Mouse (Mus musculus): ENCODE results near the gene Pkp1. TPM values are rescaled to one million over a fixed set of nuclear protein-coding genes. Genes with fewer than 3 reads are reported as not detected.

The Pkp1 gene
- polyA plus RNA-seq, 2 experiments: 31.2 to 41.5 TPM

DNA sequence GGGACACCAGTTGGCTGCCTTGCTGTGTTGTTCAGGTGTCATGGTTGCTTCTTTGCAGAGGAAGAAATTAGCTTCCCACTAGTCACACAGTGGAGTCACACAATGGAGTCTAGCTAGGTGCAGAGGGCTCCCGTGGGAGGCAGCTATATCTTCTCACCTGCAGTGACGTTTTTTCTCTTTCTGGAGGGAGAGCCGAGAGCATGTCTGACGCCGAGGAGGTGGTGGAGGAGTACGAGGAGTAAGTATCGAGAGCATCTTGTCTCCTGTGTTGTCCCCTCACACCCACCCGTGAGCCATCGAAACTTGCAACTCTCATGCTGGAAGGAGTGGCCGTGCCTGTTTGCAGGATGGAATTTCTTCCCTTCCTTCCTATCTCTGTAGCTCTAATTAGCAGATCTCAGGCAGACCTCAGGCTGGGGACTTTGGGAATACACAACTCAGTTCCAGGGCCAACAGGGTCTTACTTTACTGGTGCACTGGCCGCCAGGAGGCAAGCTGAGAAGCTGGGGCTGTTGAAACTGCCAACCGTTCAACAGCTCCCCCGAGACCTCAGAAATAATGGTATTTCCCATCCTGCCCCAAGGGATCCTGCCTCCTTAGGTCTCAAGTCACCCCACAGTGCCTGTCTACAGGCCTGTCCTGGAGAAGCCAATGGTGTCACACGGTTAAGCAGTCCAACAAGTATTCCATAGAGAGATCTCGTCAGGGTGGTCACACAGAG is 78.2 kb downstream of the Pkp1 start:
- Histone ChIP-seq H3K4me1 (ENCODE audit: control insufficient read depth, insufficient read depth, low read length) (peaks cover 5% of the 10 kb centered on the region; the same call in 1 of the 2 replicates), H3K9ac (ENCODE audit: low read depth, low read length, severe bottlenecking) (no peak overlapping the region), H3K4me3 (replicated peaks; ENCODE audit: low read length) (no peak overlapping the region), H3K36me3 (ENCODE audit: control insufficient read depth, insufficient read depth, low read length) (no peaks in the 10 kb centered on the region), H3K27ac (replicated peaks; ENCODE audit: low read depth, low read length) (no peak overlapping the region), H3K9me3 (ENCODE audit: control insufficient read depth, low read length) (no peaks in the 10 kb centered on the region), H3K4me2 (replicated peaks; ENCODE audit: low read depth, low read length, severe bottlenecking) (no peak overlapping the region), H3K27me3 (ENCODE audit: control insufficient read depth, insufficient read depth, low read length) (no peaks in the 10 kb centered on the region)
- DNase-seq (ENCODE audit: low spot score) (no peak), ATAC-seq (ENCODE audit: low FRiP score, low read depth) (no peak)
- WGBS: 67% methylated on average over 15 of the region's 15 CpGs
- TF ChIP-seq POLR2A (IDR thresholded peaks at IDR 0.05; ENCODE audit: borderline replicate concordance, extremely low read depth, insufficient read depth, insufficient read length): no peak

DNA sequence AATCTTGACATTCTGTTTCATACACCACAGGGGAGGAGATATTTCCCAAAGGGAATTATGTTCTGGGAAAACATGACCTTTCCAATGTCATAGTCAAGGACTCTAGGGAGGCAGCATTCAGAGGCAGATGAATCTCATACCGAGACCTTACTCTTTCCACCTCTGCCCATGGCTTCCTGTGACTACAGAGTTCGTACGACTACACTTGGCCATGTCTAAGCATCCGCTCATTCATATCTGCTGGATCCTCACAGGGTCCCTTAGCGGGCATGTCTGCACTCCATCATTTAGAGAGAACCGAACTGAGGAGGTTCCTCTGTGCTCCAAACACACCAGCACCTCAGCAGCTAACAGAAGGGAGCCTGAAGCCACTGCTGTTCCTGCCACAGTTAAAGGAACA is 79.9 kb downstream of the Pkp1 start:
- Histone ChIP-seq H3K4me2 (replicated peaks; ENCODE audit: low read depth, low read length, severe bottlenecking) (no peak overlapping the region), H3K4me3 (replicated peaks; ENCODE audit: low read length) (no peak overlapping the region), H3K27ac (replicated peaks; ENCODE audit: low read depth, low read length) (no peak overlapping the region), H3K9me3 (ENCODE audit: control insufficient read depth, low read length) (no peaks in the 10 kb centered on the region), H3K27me3 (ENCODE audit: control insufficient read depth, insufficient read depth, low read length) (no peaks in the 10 kb centered on the region), H3K36me3 (ENCODE audit: control insufficient read depth, insufficient read depth, low read length) (no peaks in the 10 kb centered on the region), H3K4me1 (ENCODE audit: control insufficient read depth, insufficient read depth, low read length) (peaks cover 10% of the 10 kb centered on the region; the same call in 1 of the 2 replicates), H3K9ac (ENCODE audit: low read depth, low read length, severe bottlenecking) (no peak overlapping the region)
- DNase-seq (ENCODE audit: low spot score) (no peak), ATAC-seq (ENCODE audit: low FRiP score, low read depth) (no peak)
- TF ChIP-seq POLR2A (IDR thresholded peaks at IDR 0.05; ENCODE audit: borderline replicate concordance, extremely low read depth, insufficient read depth, insufficient read length): no peak
- 85% methylated on average over 6 of the region's 6 CpGs for WGBS

DNA sequence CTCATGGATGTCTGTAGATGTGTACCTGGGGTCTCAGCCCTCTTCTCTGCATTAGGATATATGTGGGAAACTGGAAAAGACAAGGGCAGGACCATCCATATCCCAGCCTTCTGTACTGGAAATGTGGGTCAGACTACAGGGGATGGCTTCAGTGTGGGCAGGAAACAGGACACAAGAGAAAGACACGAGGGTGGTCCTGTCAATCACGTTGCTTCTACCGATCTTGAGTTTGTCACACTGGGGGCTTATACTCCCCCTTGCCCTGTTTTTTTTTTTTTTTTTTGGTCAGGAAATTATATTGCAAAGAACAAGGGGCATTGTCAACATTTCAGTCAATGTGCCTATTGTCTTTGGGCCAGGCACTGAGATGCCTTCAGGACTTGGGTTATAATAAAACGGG is 80.4 kb downstream of the Pkp1 start:
- no peak overlapping the region for H3K27ac ChIP-seq (replicated peaks; ENCODE audit: low read depth, low read length)
- no peak for DNase-seq (ENCODE audit: low spot score)
- H3K4me3 ChIP-seq (replicated peaks; ENCODE audit: low read length): no peak overlapping the region
- TF ChIP-seq POLR2A (IDR thresholded peaks at IDR 0.05; ENCODE audit: borderline replicate concordance, extremely low read depth, insufficient read depth, insufficient read length): no peak
- ATAC-seq (ENCODE audit: low FRiP score, low read depth): no peak
- H3K27me3 ChIP-seq (ENCODE audit: control insufficient read depth, insufficient read depth, low read length): no peaks in the 10 kb centered on the region
- no peak overlapping the region for H3K4me2 ChIP-seq (replicated peaks; ENCODE audit: low read depth, low read length, severe bottlenecking)
- WGBS: 76% methylated on average over 4 of the region's 4 CpGs
- no peak overlapping the region for H3K9ac ChIP-seq (ENCODE audit: low read depth, low read length, severe bottlenecking)
- H3K4me1 ChIP-seq (ENCODE audit: control insufficient read depth, insufficient read depth, low read length): peaks cover 10% of the 10 kb centered on the region; the same call in 1 of the 2 replicates
- no peaks in the 10 kb centered on the region for H3K9me3 ChIP-seq (ENCODE audit: control insufficient read depth, low read length)
- no peaks in the 10 kb centered on the region for H3K36me3 ChIP-seq (ENCODE audit: control insufficient read depth, insufficient read depth, low read length)

DNA sequence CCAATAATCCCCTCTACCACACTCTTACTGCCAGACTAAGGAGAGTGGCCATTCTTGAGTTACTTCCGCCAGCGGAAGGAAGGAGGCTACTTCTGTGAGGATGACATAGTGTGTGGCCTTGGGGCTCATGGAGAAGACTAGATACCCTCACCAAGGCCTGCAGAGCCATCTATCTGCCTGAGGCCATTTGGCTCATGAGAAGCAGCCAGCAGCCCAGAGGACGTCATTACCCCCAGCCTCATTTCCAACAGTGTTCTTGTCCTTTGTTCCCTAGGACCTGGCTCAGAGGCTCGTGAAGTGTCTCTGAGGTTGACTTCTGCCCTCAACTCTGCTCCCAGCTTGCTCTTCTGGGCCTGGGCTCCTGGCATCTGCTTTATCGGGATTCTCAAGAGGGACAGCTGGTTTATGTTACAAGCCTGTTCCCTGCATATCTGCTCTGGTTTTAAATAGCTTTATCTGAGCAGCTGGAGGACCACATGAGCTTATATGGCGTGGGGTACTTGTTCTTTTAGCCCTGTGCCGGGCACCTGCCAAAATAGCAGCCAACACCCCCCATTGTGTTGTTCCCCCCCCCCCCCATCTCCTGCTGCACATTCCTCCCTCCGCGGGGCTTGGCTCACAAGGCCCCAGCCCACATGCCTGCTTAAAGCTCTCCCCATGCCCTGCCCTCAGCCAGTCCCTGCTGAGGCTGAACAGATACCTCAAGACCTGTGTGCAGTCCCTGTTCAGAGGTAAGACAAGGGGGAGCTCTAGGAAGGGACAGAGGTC is 83.1 kb downstream of the Pkp1 start, which contains the start of gene Tnnt2:
Gene Tnnt2, plus strand, starts transcription at position 639 of the 768 bp plus-strand sequence.
- Histone ChIP-seq H3K27me3 (ENCODE audit: control insufficient read depth, insufficient read depth, low read length) (no peaks in the 10 kb centered on the region), H3K36me3 (ENCODE audit: control insufficient read depth, insufficient read depth, low read length) (no peaks in the 10 kb centered on the region), H3K9me3 (ENCODE audit: control insufficient read depth, low read length) (no peaks in the 10 kb centered on the region), H3K4me1 (ENCODE audit: control insufficient read depth, insufficient read depth, low read length) (peaks cover 7% of the 10 kb centered on the region; the same call in 1 of the 2 replicates), H3K9ac (ENCODE audit: low read depth, low read length, severe bottlenecking) (no peak within 1 kb of the TSS), H3K4me2 (replicated peaks; ENCODE audit: low read depth, low read length, severe bottlenecking) (no peak within 1 kb of the TSS), H3K27ac (replicated peaks; ENCODE audit: low read depth, low read length) (no peak within 1 kb of the TSS), H3K4me3 (replicated peaks; ENCODE audit: low read length) (no peak within 1 kb of the TSS)
- DNase-seq (ENCODE audit: low spot score): peak; percentile 52
- peak; percentile 68 for ATAC-seq (ENCODE audit: low FRiP score, low read depth)
- no peak for TF ChIP-seq POLR2A (IDR thresholded peaks at IDR 0.05; ENCODE audit: borderline replicate concordance, extremely low read depth, insufficient read depth, insufficient read length)
- 46% methylated on average over 9 of the region's 9 CpGs for WGBS

DNA sequence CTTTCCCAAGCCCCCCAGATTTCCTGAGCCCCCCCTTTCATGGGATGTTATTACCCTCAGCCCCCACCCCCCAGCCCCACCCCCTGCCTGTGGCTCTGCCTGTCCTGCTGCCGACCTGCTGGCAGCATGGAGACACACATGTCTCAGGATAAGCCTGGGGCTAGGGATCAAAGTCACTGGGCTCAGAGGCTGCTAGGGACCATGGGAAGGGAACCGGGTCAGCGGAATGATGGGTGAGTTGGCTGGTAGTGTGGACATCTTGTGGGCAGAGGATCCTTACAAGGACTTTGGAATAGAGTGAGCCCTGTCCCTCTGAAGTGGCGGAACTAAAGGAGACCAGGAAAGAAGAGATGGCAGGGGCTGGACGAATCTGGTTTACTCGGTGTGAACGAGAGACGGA is 84.0 kb downstream of the Pkp1 start:
- 68% methylated on average over 8 of the region's 8 CpGs for WGBS
- H3K27ac ChIP-seq (replicated peaks; ENCODE audit: low read depth, low read length): no peak overlapping the region
- H3K4me2 ChIP-seq (replicated peaks; ENCODE audit: low read depth, low read length, severe bottlenecking): no peak overlapping the region

More for the DNA sequence above, 84.0 kb downstream of the Pkp1 start:
- no peak overlapping the region for H3K4me3 ChIP-seq (replicated peaks; ENCODE audit: low read length)
- H3K4me1 ChIP-seq (ENCODE audit: control insufficient read depth, insufficient read depth, low read length): peaks cover 5% of the 10 kb centered on the region; the same call in 1 of the 2 replicates
- H3K27me3 ChIP-seq (ENCODE audit: control insufficient read depth, insufficient read depth, low read length): no peaks in the 10 kb centered on the region
- no peak for ATAC-seq (ENCODE audit: low FRiP score, low read depth)
- H3K9ac ChIP-seq (ENCODE audit: low read depth, low read length, severe bottlenecking): no peak overlapping the region
- no peak for DNase-seq (ENCODE audit: low spot score)
- H3K36me3 ChIP-seq (ENCODE audit: control insufficient read depth, insufficient read depth, low read length): no peaks in the 10 kb centered on the region
- TF ChIP-seq POLR2A (IDR thresholded peaks at IDR 0.05; ENCODE audit: borderline replicate concordance, extremely low read depth, insufficient read depth, insufficient read length): no peak
- no peaks in the 10 kb centered on the region for H3K9me3 ChIP-seq (ENCODE audit: control insufficient read depth, low read length)
